Mouse (Mus musculus) thymus, adult 2 months (tissue): ENCODE data around the gene Dclre1b. TPM values are rescaled to one million over a fixed set of nuclear protein-coding genes. Genes with fewer than 3 reads are reported as not detected.

Experiments used
- DNase-seq: peaks from one replicate; pipeline ENCODE4 v3.0.0; 2021
- H3K27ac ChIP-seq: fragments of 200-500 bp; 2 replicates; pipeline ENCODE4 v1.5.1; 2012; ENCODE audit warnings: low read length, control low read depth; ENCODE audit not compliant: control insufficient read depth, insufficient read depth
- H3K27me3 ChIP-seq: fragments of 200-500 bp; 2 replicates; pipeline ENCODE4 v1.6.1; 2012; ENCODE audit warnings: mild to moderate bottlenecking, low read length, moderate library complexity, mixed read lengths; ENCODE audit not compliant: control insufficient read depth, insufficient read depth
- H3K36me3 ChIP-seq: fragments of 200-500 bp; 2 replicates; pipeline ENCODE4 v1.6.1; 2012; ENCODE audit warnings: mild to moderate bottlenecking, low read length, moderate library complexity; ENCODE audit not compliant: control insufficient read depth, insufficient read depth
- H3K4me1 ChIP-seq: fragments of 200-500 bp; replicated peaks from 2 replicates; pipeline ENCODE4 v1.6.1; 2012; ENCODE audit warnings: low read length; ENCODE audit not compliant: control insufficient read depth, insufficient read depth
- H3K4me3 ChIP-seq: fragments of 200-500 bp; 2 replicates; pipeline ENCODE4 v1.5.1; 2012; ENCODE audit warnings: mild to moderate bottlenecking, low read length, control low read depth, moderate library complexity; ENCODE audit not compliant: control insufficient read depth, insufficient read depth
- CTCF ChIP-seq: fragments of 200-500 bp; IDR thresholded peaks from 2 replicates; pipeline ENCODE4 v1.5.1; 2012; ENCODE audit warnings: mild to moderate bottlenecking, control low read depth, low read length, moderate library complexity, borderline replicate concordance; ENCODE audit not compliant: control insufficient read depth, poor library complexity, insufficient read depth; ENCODE audit errors: extremely low read depth
- POLR2A ChIP-seq: fragments of 200-500 bp; IDR thresholded peaks from 2 replicates; pipeline ENCODE4 v1.6.1; 2012; ENCODE audit warnings: mild to moderate bottlenecking, low read length, control low read depth, moderate library complexity; ENCODE audit not compliant: control insufficient read depth, poor library complexity, insufficient read depth; ENCODE audit errors: extremely low read depth
- WGBS: fragments of 180-500 bp; shearing (Covaris S2); methylation state at CpG from one replicate; pipeline ENCODE4 v1.1.7; 2018; 5-methylcytosine and 5-hydroxymethylcytosine counted together
- polyA plus RNA-seq: library from polyadenylated mRNA; depleted of rRNA; stranded (reverse); fragments of >200 nt; gene quantifications from 2 replicates; pipeline ENCODE4 v1.2.3, GENCODE M21; 2012

Gene Dclre1b
- polyA plus RNA-seq, 1 experiment = 44.3 TPM

- Histone ChIP-seq H3K27me3 (no peaks in the 10 kb centered on the region), H3K4me1 (no peaks in the 10 kb centered on the region), H3K36me3 (peaks cover 5% of the 10 kb centered on the region), H3K4me3 (no peak overlapping the region), H3K27ac (no peak overlapping the region)
- DNase-seq = peak; percentile 31
- TF ChIP-seq POLR2A (no peak), CTCF (no peak)
These were observed 18.3 kb upstream of the Dclre1b start for GRCm38 (mm10) chr3:103827548-103827947.

DNA sequence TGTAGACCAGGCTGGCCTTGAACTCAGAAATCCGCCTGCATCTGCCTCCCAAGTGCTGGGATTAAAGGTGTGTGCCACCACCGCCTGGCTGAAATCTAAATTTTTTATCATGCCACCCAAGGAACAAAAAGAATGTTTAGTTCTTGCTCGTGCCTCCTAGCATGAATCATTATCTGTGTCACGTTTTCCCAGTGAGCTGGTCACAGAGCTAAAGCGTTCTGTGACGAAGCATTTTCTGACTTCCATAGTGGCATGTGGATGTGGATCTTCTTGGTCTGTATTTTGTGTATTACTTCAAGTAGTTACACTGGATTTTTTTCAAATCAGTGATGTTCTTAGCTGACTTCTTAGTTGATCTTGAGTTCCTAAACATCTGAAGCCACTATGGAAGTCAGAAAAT, 1.7 kb upstream of the Dclre1b start:
- Histone ChIP-seq H3K27me3 (no peaks in the 10 kb centered on the region), H3K36me3 (peaks cover 15% of the 10 kb centered on the region), H3K27ac (no peak overlapping the region), H3K4me3 (no peak overlapping the region), H3K4me1 (no peaks in the 10 kb centered on the region)
- 95% methylated on average over 6 of the region's 6 CpGs for WGBS
- TF ChIP-seq POLR2A = no peak
- TF ChIP-seq CTCF = no peak
- no peak for DNase-seq

- DNase-seq = no peak
- peaks cover 10% of the 10 kb centered on the region for H3K36me3 ChIP-seq
- no peaks in the 10 kb centered on the region for H3K27me3 ChIP-seq
- 3% methylated on average over 14 of the region's 14 CpGs for WGBS
- H3K27ac ChIP-seq = peak overlapping the region; percentile 81
- no peak for TF ChIP-seq CTCF
- no peak for TF ChIP-seq POLR2A
- no peaks in the 10 kb centered on the region for H3K4me1 ChIP-seq
- H3K4me3 ChIP-seq = peak overlapping the region; percentile 92
These were observed 531 bp upstream of the Dclre1b start for GRCm38 (mm10) chr3:103809799-103810150.

DNA sequence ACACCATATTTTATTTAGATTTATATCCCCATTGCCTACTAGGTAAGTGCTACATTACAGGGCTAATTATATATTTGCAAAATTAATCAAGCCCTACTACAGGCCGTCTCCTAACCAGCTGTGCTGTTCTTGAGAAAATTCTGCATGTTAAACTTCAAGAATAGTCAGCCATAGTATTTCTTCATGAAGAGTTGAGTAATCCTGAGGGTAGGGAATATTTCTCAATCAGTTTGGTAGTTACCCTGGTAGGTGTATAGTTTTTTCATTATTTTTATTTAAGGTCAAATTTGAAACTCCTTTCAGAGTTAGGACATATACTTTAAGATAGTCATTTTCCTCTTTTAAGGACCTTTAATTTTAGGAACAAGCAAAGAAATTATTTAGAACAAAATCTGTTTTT, 3.6 kb downstream of the Dclre1b start:
- Histone ChIP-seq H3K27me3 (no peaks in the 10 kb centered on the region), H3K4me3 (no peak overlapping the region), H3K4me1 (peaks cover 18% of the 10 kb centered on the region), H3K36me3 (peaks cover 23% of the 10 kb centered on the region), H3K27ac (no peak overlapping the region)
- WGBS = 95% methylated on average over 1 of the region's 1 CpGs
- DNase-seq = no peak
- no peak for TF ChIP-seq POLR2A
- TF ChIP-seq CTCF = no peak

GRCm38 (mm10) chr3:103802861-103803260, 6.4 kb downstream of the Dclre1b start:
- peak; percentile 35 for DNase-seq
- H3K36me3 ChIP-seq = peaks cover 23% of the 10 kb centered on the region
- H3K4me3 ChIP-seq = 0 out of 2 replicates have a peak overlapping the region, but pooled peaks have one; percentile 2
- no peaks in the 10 kb centered on the region for H3K27me3 ChIP-seq
- peaks cover 18% of the 10 kb centered on the region for H3K4me1 ChIP-seq
- no peak for TF ChIP-seq POLR2A
- TF ChIP-seq CTCF = no peak
- WGBS = 37% methylated on average over 8 of the region's 8 CpGs
- peak overlapping the region; percentile 96 for H3K27ac ChIP-seq

- H3K27me3 ChIP-seq = no peaks in the 10 kb centered on the region
- no peak overlapping the region for H3K4me3 ChIP-seq
- peaks cover 23% of the 10 kb centered on the region for H3K36me3 ChIP-seq
- WGBS = 4% methylated on average over 10 of the region's 10 CpGs
- no peak for TF ChIP-seq POLR2A
- no peak for TF ChIP-seq CTCF
- peak overlapping the region; percentile 98 for H3K27ac ChIP-seq
- DNase-seq = peak; percentile 51
- H3K4me1 ChIP-seq = peaks cover 18% of the 10 kb centered on the region
These were observed 7.4 kb downstream of the Dclre1b start for GRCm38 (mm10) chr3:103801631-103802531.

DNA sequence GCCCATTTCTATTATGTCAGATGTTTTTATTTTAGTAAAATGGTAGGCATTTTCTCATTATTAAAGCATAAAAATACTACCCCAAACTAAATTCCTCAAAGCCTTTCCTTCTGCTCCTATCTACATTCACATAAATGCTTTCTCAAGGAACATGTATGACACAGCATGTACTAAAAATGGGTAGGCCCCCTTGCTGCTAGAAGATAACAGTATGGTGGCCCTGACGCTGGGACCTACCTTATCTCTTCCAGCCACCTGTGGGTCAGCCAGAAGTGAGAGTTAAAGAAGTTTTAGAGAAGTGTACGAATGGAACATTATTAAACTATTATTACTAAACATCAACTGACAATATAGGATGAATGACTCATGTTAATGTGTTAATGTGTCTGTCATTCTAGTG, 9.7 kb downstream of the Dclre1b start:
- no peak overlapping the region for H3K27ac ChIP-seq
- peaks cover 18% of the 10 kb centered on the region for H3K4me1 ChIP-seq
- DNase-seq = no peak
- no peak for TF ChIP-seq POLR2A
- no peak for TF ChIP-seq CTCF
- 88% methylated on average over 2 of the region's 2 CpGs for WGBS
- no peaks in the 10 kb centered on the region for H3K27me3 ChIP-seq
- no peak overlapping the region for H3K4me3 ChIP-seq
- H3K36me3 ChIP-seq = peaks cover 12% of the 10 kb centered on the region
